Mouse (Mus musculus): ENCODE data around the gene Mvb12a.

GRCm38 (mm10) chr8:71579009-71579408, 36.3 kb downstream of the Mvb12a start:
- TF ChIP-seq CTCF (IDR thresholded peaks at IDR 0.05) (no peak), EP300 (IDR thresholded peaks at IDR 0.05; ENCODE audit: insufficient read depth, low read depth, low read length) (no peak)

All from heart, adult 2 months (tissue).